Mouse (Mus musculus): ENCODE measurements at regions not wholly inside any gene's neighbourhood (a gene's known extent, or its start where the extent isn't known, plus 50 kb on each side); places are given as distances from the start of the nearest gene placed in this dataset.

DNA sequence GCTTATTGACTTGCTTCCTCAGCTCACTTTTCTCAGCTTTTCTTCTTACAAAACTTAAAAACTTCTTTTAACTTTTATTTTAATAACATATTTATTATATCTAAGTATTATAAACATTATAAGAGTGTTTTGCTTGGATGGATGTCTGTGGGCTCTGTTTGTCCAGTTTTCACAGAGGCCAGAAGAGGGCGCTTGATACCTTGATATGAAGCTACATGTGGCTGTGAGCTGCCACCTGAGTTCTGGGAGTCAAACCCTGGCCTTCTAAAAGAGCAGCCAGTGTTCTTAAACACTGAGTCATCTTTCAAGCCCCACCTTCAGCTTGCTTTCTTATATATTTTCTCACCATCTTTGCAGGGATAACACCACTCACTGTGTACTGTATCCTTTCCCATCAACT, 61.5 kb upstream of the Gm773 start:
- TF ChIP-seq CTCF (IDR thresholded peaks at IDR 0.05; ENCODE audit: borderline replicate concordance, insufficient read depth, low read depth, low read length) (no peak), POLR2A (IDR thresholded peaks at IDR 0.05; ENCODE audit: borderline replicate concordance, insufficient read depth, low read length) (no peak)

All from cerebellum, adult 2 months (tissue).